Mouse (Mus musculus) MEL (cell line): ENCODE results near the gene Utrn. TPM values are rescaled to one million over a fixed set of nuclear protein-coding genes. Genes with fewer than 3 reads are reported as not detected.

Experiments used
- DNase-seq: peaks from one replicate; pipeline ENCODE4 v3.0.0; 2011; ENCODE audit warnings: low read depth, low spot score
- H3K27ac ChIP-seq: 2 replicates; pipeline ENCODE4 v1.5.1; 2012; ENCODE audit warnings: low read depth, mild to moderate bottlenecking, control low read depth, low read length, moderate library complexity; ENCODE audit not compliant: control insufficient read depth
- H3K27me3 ChIP-seq, 2 experiments: fragments of 150-350 bp in 1 of 2; sonication (generic) in 1 of 2; 2 replicates each; pipeline ENCODE4 v1.6.1; 2012; ENCODE audit warnings: low read length in 2 of 2, mild to moderate bottlenecking in 2 of 2, improper control_type of control experiment in 1 of 2, moderate library complexity in 1 of 2; ENCODE audit not compliant: insufficient read depth in 2 of 2, control insufficient read depth in 1 of 2
- H3K36me3 ChIP-seq, 2 experiments: 2 replicates each; pipeline ENCODE4 v1.6.1; 2012 to 2014; ENCODE audit warnings: low read length in 2 of 2, improper control_type of control experiment in 1 of 2, inconsistent platforms in 1 of 2, mild to moderate bottlenecking in 1 of 2; ENCODE audit not compliant: insufficient read depth in 2 of 2, control insufficient read depth in 1 of 2
- H3K4me1 ChIP-seq, 2 experiments: fragments of 150-350 bp in 1 of 2; sonication (generic) in 1 of 2; 2 replicates each; pipeline ENCODE4 v1.6.1; 2012; ENCODE audit warnings: low read length in 2 of 2, improper control_type of control experiment in 1 of 2, mild to moderate bottlenecking in 1 of 2; ENCODE audit not compliant: insufficient read depth in 2 of 2, control insufficient read depth in 1 of 2
- H3K4me3 ChIP-seq, 2 experiments: fragments of 150-350 bp in 1 of 2; sonication (generic) in 1 of 2; 2 replicates each; pipeline ENCODE4 v1.5.1; 2012; ENCODE audit warnings: low read depth in 2 of 2, low read length in 2 of 2, mild to moderate bottlenecking in 2 of 2, moderate library complexity in 2 of 2, control low read depth in 1 of 2, improper control_type of control experiment in 1 of 2; ENCODE audit not compliant: control insufficient read depth in 1 of 2, insufficient read depth in 1 of 2
- H3K79me2 ChIP-seq: 2 replicates; pipeline ENCODE4 v1.6.1; 2012; ENCODE audit warnings: mild to moderate bottlenecking, low read length, moderate library complexity; ENCODE audit not compliant: control insufficient read depth, poor library complexity, insufficient read depth
- H3K9ac ChIP-seq: 2 replicates; pipeline ENCODE4 v1.6.1; 2012; ENCODE audit warnings: low read depth, mild to moderate bottlenecking, control low read depth, low read length, moderate library complexity; ENCODE audit not compliant: control insufficient read depth, poor library complexity, severe bottlenecking
- H3K9me3 ChIP-seq: fragments of 150-350 bp; sonication (generic); replicated peaks from 2 replicates; pipeline ENCODE4 v1.6.1; 2012; ENCODE audit warnings: mild to moderate bottlenecking, low read length, improper control_type of control experiment, moderate library complexity; ENCODE audit not compliant: insufficient read depth
- BHLHE40 ChIP-seq: IDR thresholded peaks from 2 replicates; pipeline ENCODE4 v1.6.1; 2012; ENCODE audit warnings: low read depth, mild to moderate bottlenecking, inconsistent platforms, low read length, improper control_type of control experiment, borderline replicate concordance
- CHD1 ChIP-seq: IDR thresholded peaks from 2 replicates; pipeline ENCODE4 v1.6.1; 2012; ENCODE audit warnings: low read depth, mild to moderate bottlenecking, inconsistent platforms, low read length, improper control_type of control experiment
- CHD2 ChIP-seq: IDR thresholded peaks from 2 replicates; pipeline ENCODE4 v1.6.1; 2011; ENCODE audit warnings: low read length, improper control_type of control experiment
- CTCF ChIP-seq, 3 experiments: IDR thresholded peaks in 2 of 3; conservative IDR thresholded peaks in 1 of 3; 2 replicates each; pipeline ENCODE4 v1.5.1; 2011 to 2012; ENCODE audit warnings: low read length in 3 of 3, low read depth in 2 of 3, mild to moderate bottlenecking in 2 of 3, improper control_type of control experiment in 1 of 3, inconsistent platforms in 1 of 3, mixed read lengths in 1 of 3, moderate library complexity in 1 of 3; ENCODE audit not compliant: control insufficient read depth in 1 of 3, insufficient read depth in 1 of 3, poor library complexity in 1 of 3, severe bottlenecking in 1 of 3
- ELF1 ChIP-seq: IDR thresholded peaks from 2 replicates; pipeline ENCODE4 v1.6.1; 2014; ENCODE audit warnings: low read depth, mild to moderate bottlenecking, inconsistent platforms, low read length, improper control_type of control experiment, moderate library complexity
- EP300 ChIP-seq, 2 experiments: IDR thresholded peaks; 2 replicates each; pipeline ENCODE4 v1.6.1; 2011; ENCODE audit warnings: improper control_type of control experiment in 2 of 2, low read length in 2 of 2, low read depth in 1 of 2, mild to moderate bottlenecking in 1 of 2
- MAZ ChIP-seq: IDR thresholded peaks from 2 replicates; pipeline ENCODE4 v1.6.1; 2012; ENCODE audit warnings: low read depth, mild to moderate bottlenecking, inconsistent platforms, low read length, improper control_type of control experiment
- MEF2A ChIP-seq: IDR thresholded peaks from 2 replicates; pipeline ENCODE4 v1.6.1; 2014; ENCODE audit warnings: low read depth, mild to moderate bottlenecking, inconsistent platforms, low read length, improper control_type of control experiment; ENCODE audit not compliant: poor library complexity, insufficient replicate concordance, severe bottlenecking; ENCODE audit errors: extremely low read depth
- MYB ChIP-seq: IDR thresholded peaks from 2 replicates; pipeline ENCODE4 v1.6.1; 2011; ENCODE audit warnings: mild to moderate bottlenecking, low read depth, low read length, improper control_type of control experiment
- MYC ChIP-seq: IDR thresholded peaks from 2 replicates; pipeline ENCODE4 v1.6.1; 2011; ENCODE audit warnings: low read depth, mild to moderate bottlenecking, low read length, improper control_type of control experiment, moderate library complexity
- POLR2AphosphoS5 ChIP-seq: IDR thresholded peaks from 2 replicates; pipeline ENCODE4 v1.6.1; 2012; ENCODE audit warnings: low read depth, borderline replicate concordance, mild to moderate bottlenecking, inconsistent platforms, low read length, moderate library complexity, mixed read lengths
- RAD21 ChIP-seq: IDR thresholded peaks from 2 replicates; pipeline ENCODE4 v1.6.1; 2011; ENCODE audit warnings: mild to moderate bottlenecking, low read depth, low read length, improper control_type of control experiment
- SMC3 ChIP-seq: IDR thresholded peaks from 2 replicates; pipeline ENCODE4 v1.6.1; 2011; ENCODE audit warnings: low read depth, low read length, improper control_type of control experiment
- TBP ChIP-seq: IDR thresholded peaks from 2 replicates; pipeline ENCODE4 v1.8.0; 2011; ENCODE audit warnings: low read depth, low read length, improper control_type of control experiment
- ZKSCAN1 ChIP-seq: IDR thresholded peaks from 2 replicates; pipeline ENCODE4 v1.6.1; 2012; ENCODE audit warnings: low read depth, mild to moderate bottlenecking, inconsistent platforms, low read length, improper control_type of control experiment, moderate library complexity
- polyA plus RNA-seq, 2 experiments: library from polyadenylated mRNA; stranded (reverse) in 1 of 2; unstranded in 1 of 2; fragments of >175 nt in 1 of 2; fragments of >200 nt in 1 of 2; gene quantifications; 2 replicates each; pipeline versions ENCODE4 v1.2.1 to v1.2.4; 2012; ENCODE audit warnings: low replicate concordance in 2 of 2, low read depth in 1 of 2; ENCODE audit not compliant: insufficient read length in 2 of 2, insufficient read depth in 1 of 2, missing spikeins in 1 of 2
- total RNA-seq: library from RNA; depleted of rRNA; stranded (reverse); fragments of 300-350 nt; gene quantifications from 2 replicates; pipeline ENCODE4 v1.2.3, GENCODE M21; 2012

Utrn gene
- total and polyA plus RNA-seq, 3 experiments: 2.3 to 4.3 TPM; not detected in 1

- Histone ChIP-seq H3K9ac (no peak overlapping the region), H3K79me2 (no peaks in the 10 kb centered on the region), H3K27ac (no peak overlapping the region), H3K9me3 (no peaks in the 10 kb centered on the region), H3K4me1 (no peaks in the 10 kb centered on the region), H3K36me3 (no peaks in the 10 kb centered on the region), H3K27me3 (no peaks in the 10 kb centered on the region), H3K4me3 (no peak overlapping the region)
- TF ChIP-seq ZKSCAN1 (no peak), ELF1 (no peak), CHD2 (no peak), CTCF (IDR thresholded peaks at IDR 0.05 in 2 of 3, conservative IDR thresholded peaks at IDR 0.05 in 1 of 3; ENCODE audit: control insufficient read depth in 1 of 3, insufficient read depth in 1 of 3, low read depth in 2 of 3, low read length in 3 of 3, poor library complexity in 1 of 3, severe bottlenecking in 1 of 3) (peak; percentile 44 to 51 (median 47)), SMC3 (peak; percentile 23; the same call in 1 of the 2 replicates)
- DNase-seq: peak; percentile 45
Measured at GRCm38 (mm10) chr10:12662035-12662434, 207.1 kb downstream of the Utrn start.

DNA sequence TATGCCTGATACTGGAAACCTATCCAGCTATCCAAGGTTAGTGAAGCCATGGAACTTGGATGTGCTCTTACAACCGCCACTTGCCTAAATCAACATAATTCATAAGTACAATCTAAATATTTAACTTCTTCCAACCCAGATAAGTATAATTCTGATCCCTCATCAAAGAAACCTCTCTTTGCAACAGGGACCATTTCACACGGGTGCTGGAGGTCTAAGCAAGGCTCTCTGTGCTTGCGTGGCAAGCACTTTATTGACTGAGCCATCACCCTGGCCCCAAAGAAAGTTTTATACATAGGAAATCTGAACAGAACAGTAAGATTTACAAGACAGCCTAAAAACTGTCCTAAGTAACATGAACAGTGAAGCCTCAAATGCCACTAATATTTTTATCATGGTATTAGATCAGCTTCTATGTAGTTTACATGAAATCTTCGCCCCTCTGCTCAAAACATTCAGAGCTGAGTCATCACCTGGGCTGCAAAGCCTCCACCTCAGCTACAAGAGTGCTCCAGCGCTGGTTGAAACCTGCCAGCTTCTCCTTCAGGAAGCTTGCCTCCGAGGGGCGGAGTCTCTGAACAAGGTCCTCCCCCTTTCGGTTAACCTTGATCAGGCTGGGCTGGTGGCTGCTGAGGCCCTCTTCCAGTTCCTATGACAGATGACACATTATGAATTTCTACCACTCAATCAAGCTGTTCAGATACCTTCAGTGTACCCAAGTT, 211.0 kb downstream of the Utrn start:
- DNase-seq: peak; percentile 5
- no peaks in the 10 kb centered on the region for H3K36me3 ChIP-seq
- no peak overlapping the region for H3K9ac ChIP-seq
- H3K79me2 ChIP-seq: no peaks in the 10 kb centered on the region
- H3K9me3 ChIP-seq: no peaks in the 10 kb centered on the region
- H3K4me3 ChIP-seq: no peak overlapping the region
- H3K27ac ChIP-seq: no peak overlapping the region
- no peaks in the 10 kb centered on the region for H3K4me1 ChIP-seq
- no peaks in the 10 kb centered on the region for H3K27me3 ChIP-seq
- no peak for TF ChIP-seq MYC
- no peak for TF ChIP-seq RAD21

GRCm38 (mm10) chr10:12652988-12653387, 216.2 kb downstream of the Utrn start:
- H3K79me2 ChIP-seq: no peaks in the 10 kb centered on the region
- no peaks in the 10 kb centered on the region for H3K36me3 ChIP-seq
- no peak overlapping the region for H3K27ac ChIP-seq
- no peak for DNase-seq
- H3K9me3 ChIP-seq: no peaks in the 10 kb centered on the region
- no peak overlapping the region for H3K4me3 ChIP-seq
- H3K4me1 ChIP-seq: no peaks in the 10 kb centered on the region
- H3K9ac ChIP-seq: no peak overlapping the region
- no peaks in the 10 kb centered on the region for H3K27me3 ChIP-seq
- no peak for TF ChIP-seq MAZ
- no peak for TF ChIP-seq CHD1
- no peak for TF ChIP-seq MYB
- no peak for TF ChIP-seq ZKSCAN1
- TF ChIP-seq POLR2AphosphoS5: no peak
- no peak for TF ChIP-seq EP300 (IDR thresholded peaks at IDR 0.05; ENCODE audit: low read depth in 1 of 2, low read length in 2 of 2)
- no peak for TF ChIP-seq MEF2A
- no peak for TF ChIP-seq TBP
- no peak for TF ChIP-seq BHLHE40
